Mouse (Mus musculus): Measurements from ENCODE around the gene Lsamp.
A peak's percentile ranks its signal among the peaks of the same experiment; 100 is the strongest.

Gene Lsamp

GRCm38 (mm10) chr16:41244711-41245110, 1260.5 kb downstream of the Lsamp start:
- peak; percentile 1 for DNase-seq (ENCODE audit: low read depth)

DNA sequence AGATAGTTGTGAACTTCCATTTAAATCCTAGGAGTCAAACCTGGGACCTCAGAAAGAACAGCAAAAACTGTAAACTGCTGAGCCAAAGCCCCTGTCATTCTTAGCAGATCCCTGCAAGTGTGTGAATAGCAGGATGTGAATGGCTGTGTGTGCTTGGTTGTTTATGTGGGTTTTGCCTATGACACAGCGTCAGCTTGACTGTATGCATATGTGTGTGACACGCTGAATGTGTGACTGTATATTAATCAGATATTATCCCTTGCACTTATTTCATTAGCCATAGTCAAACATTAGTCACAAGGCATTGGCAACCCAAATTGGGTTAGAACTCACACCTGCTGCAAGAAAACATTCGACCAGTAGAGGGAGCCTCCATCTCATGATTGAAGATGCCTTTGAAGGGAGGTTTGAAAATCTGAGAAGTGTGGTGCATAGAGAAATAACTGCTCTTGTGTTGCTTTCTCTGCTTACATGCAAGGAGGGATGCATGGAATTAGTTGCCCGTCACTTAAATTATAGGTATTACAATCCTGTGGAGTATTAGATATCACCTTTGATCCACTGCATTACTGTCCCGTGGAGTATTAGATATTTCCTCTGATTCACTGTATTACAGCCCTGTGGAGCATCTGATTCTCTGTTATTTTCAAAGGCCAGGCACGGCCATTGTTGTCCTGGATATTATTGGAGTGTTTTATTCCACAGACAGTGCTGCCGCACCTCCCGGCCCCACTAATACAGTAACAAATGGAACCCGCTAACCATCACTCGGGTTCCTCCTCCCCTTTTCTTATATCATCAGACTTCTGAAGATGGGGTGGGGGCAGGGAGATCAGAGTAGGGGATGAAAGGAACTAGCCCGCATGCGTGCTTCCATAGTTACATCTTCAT, 1274.2 kb downstream of the Lsamp start:
- peak; percentile 20 for DNase-seq (ENCODE audit: low read depth)

DNA sequence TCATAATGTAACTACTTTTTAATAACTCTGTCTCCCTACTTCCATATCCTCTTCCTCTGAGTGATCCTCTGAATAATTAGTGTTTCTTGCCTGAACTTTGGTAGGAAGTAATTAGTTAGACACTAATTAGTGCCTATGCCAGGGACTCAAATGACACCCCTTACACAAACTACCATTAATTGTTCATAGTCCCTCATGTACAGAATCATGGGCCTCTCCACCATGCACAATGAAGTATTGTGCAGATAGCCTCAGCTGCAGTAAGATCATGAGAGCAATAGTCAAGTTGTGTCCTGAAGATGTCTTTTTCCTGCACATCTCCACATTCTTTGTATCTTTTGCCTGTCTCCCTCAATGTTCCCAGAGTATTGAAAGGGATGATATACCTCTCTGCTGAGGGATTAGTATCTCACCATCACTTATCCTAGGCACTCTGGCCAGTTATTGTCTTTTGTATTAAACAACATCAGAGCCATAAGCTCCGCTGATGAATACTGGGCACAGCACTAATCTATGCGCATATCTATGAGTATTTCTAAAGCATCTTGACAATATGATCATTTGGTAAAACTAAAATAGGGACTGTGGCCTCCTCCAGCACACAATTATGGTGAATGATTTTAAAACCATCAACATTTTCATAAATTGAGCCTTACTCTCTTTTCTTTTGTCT, 1292.0 kb downstream of the Lsamp start:
- no peak for DNase-seq (ENCODE audit: low read depth)

GRCm38 (mm10) chr16:41317992-41318391, 1333.8 kb downstream of the Lsamp start:
- DNase-seq (ENCODE audit: low read depth), result no peak

GRCm38 (mm10) chr16:41343431-41343830, 1359.3 kb downstream of the Lsamp start:
- no peak for DNase-seq (ENCODE audit: low read depth)

DNA sequence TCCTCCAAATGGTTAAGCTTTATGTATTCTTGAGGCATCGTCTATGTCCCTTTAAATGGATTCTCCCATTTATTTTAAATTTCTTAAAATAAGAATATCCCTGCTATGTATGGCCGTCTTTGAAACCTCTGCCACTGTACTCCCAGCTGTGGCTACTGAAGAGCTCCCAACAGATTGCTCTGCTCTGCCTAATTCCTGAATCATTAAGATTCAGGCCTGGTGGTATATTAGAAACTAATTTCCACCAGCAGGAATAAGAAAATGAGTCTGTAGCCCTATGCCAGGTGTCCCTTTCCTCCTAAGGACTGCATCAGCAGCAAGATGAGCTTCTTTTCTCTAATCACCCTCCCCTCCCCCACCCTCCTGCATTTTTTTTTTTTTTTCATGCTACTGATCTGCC, 1381.0 kb downstream of the Lsamp start:
- no peak for DNase-seq (ENCODE audit: low read depth)

- DNase-seq (ENCODE audit: low read depth), result no peak
Measured at GRCm38 (mm10) chr16:41383702-41384101, 1399.5 kb downstream of the Lsamp start.

- DNase-seq (ENCODE audit: low read depth), result no peak
Measured at GRCm38 (mm10) chr16:41384288-41384687, 1400.1 kb downstream of the Lsamp start.

DNA sequence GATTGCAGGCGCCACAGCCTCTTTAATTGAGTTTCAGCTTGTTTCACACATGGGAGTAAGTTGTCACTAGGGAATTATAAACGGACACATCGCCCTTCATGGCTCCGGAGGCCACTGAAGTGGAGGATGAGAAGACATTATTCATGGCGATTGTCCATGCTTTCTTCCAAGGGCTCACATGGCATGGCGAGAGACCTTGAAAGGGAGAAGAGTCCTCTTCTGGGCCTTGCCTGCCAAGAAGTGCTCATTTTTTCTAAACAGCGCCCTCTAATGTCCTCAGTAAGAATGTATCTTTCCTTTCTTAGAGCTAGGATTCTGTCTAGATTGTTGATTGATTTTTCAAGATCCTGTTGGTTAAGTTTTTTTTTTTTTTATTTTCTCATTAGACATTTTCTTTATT, 1424.7 kb downstream of the Lsamp start:
- no peak for DNase-seq (ENCODE audit: low read depth)

- no peak for DNase-seq (ENCODE audit: low read depth)
Measured at GRCm38 (mm10) chr16:41410671-41411070, 1426.5 kb downstream of the Lsamp start.

- no peak for DNase-seq (ENCODE audit: low read depth)
Measured at GRCm38 (mm10) chr16:41417363-41417762, 1433.2 kb downstream of the Lsamp start.

GRCm38 (mm10) chr16:41467391-41467790, 1483.2 kb downstream of the Lsamp start:
- no peak for DNase-seq (ENCODE audit: low read depth)

- DNase-seq (ENCODE audit: low read depth), result no peak
Measured at GRCm38 (mm10) chr16:41478694-41479093, 1494.5 kb downstream of the Lsamp start.

- no peak for DNase-seq (ENCODE audit: low read depth)
Measured at GRCm38 (mm10) chr16:41481832-41482231, 1497.7 kb downstream of the Lsamp start.

GRCm38 (mm10) chr16:41510915-41511552, 1526.9 kb downstream of the Lsamp start:
- no peak for DNase-seq (ENCODE audit: low read depth)

GRCm38 (mm10) chr16:41521566-41521965, 1537.4 kb downstream of the Lsamp start:
- DNase-seq (ENCODE audit: low read depth), result no peak

DNA sequence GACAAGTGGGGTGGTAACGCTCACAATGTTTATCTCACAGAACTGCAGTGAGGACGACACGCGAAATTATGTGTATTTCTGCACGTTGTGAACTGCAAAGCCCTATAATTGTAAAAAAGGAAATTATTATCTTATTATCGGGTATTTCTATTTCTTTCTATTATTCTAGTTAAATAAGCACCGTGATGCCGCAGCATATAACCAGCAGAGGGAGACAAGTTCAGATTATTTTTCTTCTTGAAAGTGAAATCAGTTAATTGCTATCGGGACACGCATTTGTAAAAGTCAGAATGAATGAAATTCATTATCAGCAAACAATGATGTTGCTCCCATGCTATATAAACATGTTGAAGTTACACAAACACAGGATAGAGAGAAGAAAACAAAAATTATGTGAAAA, 1540.1 kb downstream of the Lsamp start:
- DNase-seq (ENCODE audit: low read depth), result no peak

GRCm38 (mm10) chr16:41532661-41533551, 1548.7 kb downstream of the Lsamp start:
- DNase-seq (ENCODE audit: low read depth), result no peak

DNA sequence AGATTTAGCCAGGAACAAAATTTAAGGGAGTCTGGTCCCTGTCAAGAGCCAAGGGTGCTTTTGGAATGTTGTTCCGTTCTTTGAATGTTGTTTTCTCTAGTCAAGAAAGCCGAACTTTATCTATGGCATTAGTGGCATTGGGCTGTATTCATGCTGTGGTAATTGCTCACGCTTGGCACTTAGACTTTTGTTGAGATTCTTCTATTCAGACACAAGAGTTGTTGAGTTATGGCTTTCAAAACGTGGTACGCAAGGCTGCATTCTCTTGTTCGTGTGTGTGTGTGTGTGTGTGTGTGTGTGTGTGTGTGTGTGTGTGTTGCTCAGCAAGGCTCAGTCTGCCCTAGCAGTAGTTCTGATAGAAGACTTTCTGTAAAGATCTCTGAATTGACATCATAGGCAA, 1549.5 kb downstream of the Lsamp start:
- no peak for DNase-seq (ENCODE audit: low read depth)

GRCm38 (mm10) chr16:41535806-41536205, 1551.6 kb downstream of the Lsamp start:
- no peak for DNase-seq (ENCODE audit: low read depth)

GRCm38 (mm10) chr16:41542641-41543040, 1558.5 kb downstream of the Lsamp start:
- DNase-seq (ENCODE audit: low read depth), result no peak

DNA sequence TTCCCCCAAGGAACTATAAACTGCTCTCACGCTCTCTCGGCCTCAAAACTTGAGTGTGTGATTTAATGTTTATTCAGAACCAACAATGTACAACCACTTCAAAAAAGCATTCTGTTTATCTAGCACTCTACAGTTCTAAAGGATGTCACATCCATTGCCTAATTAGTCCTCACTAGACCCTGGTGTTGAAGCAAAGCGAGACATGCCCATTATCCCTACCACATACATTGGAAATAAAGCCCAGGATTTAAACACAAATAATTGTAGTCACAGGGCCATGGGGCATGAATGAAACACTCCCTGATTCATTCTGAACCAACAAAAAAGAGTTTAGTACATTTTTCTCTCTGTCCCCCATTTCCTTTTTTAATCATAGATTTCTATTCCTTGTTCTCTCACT, 1567.0 kb downstream of the Lsamp start:
- DNase-seq (ENCODE audit: low read depth), result no peak
